Mouse (Mus musculus): ENCODE data around the gene Ankrd33b. TPM values are rescaled to one million over a fixed set of nuclear protein-coding genes. Genes with fewer than 3 reads are reported as not detected.

Gene Ankrd33b
- polyA plus RNA-seq, 1 experiment from 2014 or later, result 1.7 TPM

GRCm38 (mm10) chr15:31280059-31280458 lies 87.5 kb downstream of the Ankrd33b start:
- Histone ChIP-seq H3K36me3 (no peaks in the 10 kb centered on the region), H3K4me1 (replicated peaks) (peaks cover 5% of the 10 kb centered on the region), H3K9me3 (replicated peaks) (no peaks in the 10 kb centered on the region), H3K4me2 (no peak overlapping the region), H3K9ac (no peak overlapping the region), H3K27me3 (replicated peaks) (no peaks in the 10 kb centered on the region), H3K27ac (ENCODE audit: poor library complexity, severe bottlenecking) (no peak overlapping the region), H3K4me3 (no peak overlapping the region)
- WGBS, result 85% methylated on average over 5 of the region's 5 CpGs
- ATAC-seq (ENCODE audit: insufficient number of reproducible peaks, low FRiP score), result no peak

- ATAC-seq (ENCODE audit: insufficient number of reproducible peaks, low FRiP score), result no peak
- no peak overlapping the region for H3K9ac ChIP-seq
- no peak overlapping the region for H3K4me3 ChIP-seq
- H3K36me3 ChIP-seq, result 0 out of 2 replicates have a peak, but pooled peaks cover under 1% of the 10 kb centered on the region
- H3K4me2 ChIP-seq, result no peak overlapping the region
- H3K4me1 ChIP-seq (replicated peaks), result peaks cover 4% of the 10 kb centered on the region
- no peaks in the 10 kb centered on the region for H3K9me3 ChIP-seq (replicated peaks)
- 82% methylated on average over 6 of the region's 6 CpGs for WGBS
- no peak overlapping the region for H3K27ac ChIP-seq (ENCODE audit: poor library complexity, severe bottlenecking)
- H3K27me3 ChIP-seq (replicated peaks), result no peaks in the 10 kb centered on the region
These were observed 87.9 kb downstream of the Ankrd33b start for GRCm38 (mm10) chr15:31279577-31280004.

- Histone ChIP-seq H3K9me3 (replicated peaks) (no peaks in the 10 kb centered on the region), H3K9ac (no peak overlapping the region), H3K4me3 (no peak overlapping the region), H3K27ac (ENCODE audit: poor library complexity, severe bottlenecking) (no peak overlapping the region), H3K36me3 (0 out of 2 replicates have a peak, but pooled peaks cover 5% of the 10 kb centered on the region), H3K4me2 (no peak overlapping the region), H3K27me3 (replicated peaks) (no peaks in the 10 kb centered on the region), H3K4me1 (replicated peaks) (peaks cover 4% of the 10 kb centered on the region)
- ATAC-seq (ENCODE audit: insufficient number of reproducible peaks, low FRiP score), result no peak
- 78% methylated on average over 2 of the region's 2 CpGs for WGBS
These were observed 88.4 kb downstream of the Ankrd33b start for GRCm38 (mm10) chr15:31279120-31279519.

GRCm38 (mm10) chr15:31278090-31278489 lies 89.4 kb downstream of the Ankrd33b start:
- Histone ChIP-seq H3K9me3 (replicated peaks) (no peaks in the 10 kb centered on the region), H3K4me2 (no peak overlapping the region), H3K4me1 (replicated peaks) (peaks cover 13% of the 10 kb centered on the region), H3K9ac (no peak overlapping the region), H3K4me3 (no peak overlapping the region), H3K27me3 (replicated peaks) (no peaks in the 10 kb centered on the region), H3K27ac (ENCODE audit: poor library complexity, severe bottlenecking) (no peak overlapping the region), H3K36me3 (0 out of 2 replicates have a peak, but pooled peaks cover 5% of the 10 kb centered on the region)
- WGBS, result 64% methylated on average over 4 of the region's 4 CpGs
- ATAC-seq (ENCODE audit: insufficient number of reproducible peaks, low FRiP score), result no peak

- no peak overlapping the region for H3K9ac ChIP-seq
- no peak for ATAC-seq (ENCODE audit: insufficient number of reproducible peaks, low FRiP score)
- no peaks in the 10 kb centered on the region for H3K9me3 ChIP-seq (replicated peaks)
- no peak overlapping the region for H3K4me3 ChIP-seq
- H3K27ac ChIP-seq (ENCODE audit: poor library complexity, severe bottlenecking), result no peak overlapping the region
- peaks cover 10% of the 10 kb centered on the region for H3K4me1 ChIP-seq (replicated peaks)
- WGBS, result 25% methylated on average over 10 of the region's 10 CpGs
- H3K36me3 ChIP-seq, result 0 out of 2 replicates have a peak, but pooled peaks cover 5% of the 10 kb centered on the region
- H3K4me2 ChIP-seq, result no peak overlapping the region
- H3K27me3 ChIP-seq (replicated peaks), result no peaks in the 10 kb centered on the region
These were observed 94.0 kb downstream of the Ankrd33b start for GRCm38 (mm10) chr15:31273509-31273908.

- Histone ChIP-seq H3K4me2 (no peak overlapping the region), H3K4me3 (no peak overlapping the region), H3K27me3 (replicated peaks) (no peaks in the 10 kb centered on the region), H3K36me3 (0 out of 2 replicates have a peak, but pooled peaks cover 5% of the 10 kb centered on the region), H3K9me3 (replicated peaks) (no peaks in the 10 kb centered on the region), H3K4me1 (replicated peaks) (peaks cover 10% of the 10 kb centered on the region), H3K27ac (ENCODE audit: poor library complexity, severe bottlenecking) (no peak overlapping the region), H3K9ac (no peak overlapping the region)
- no peak for ATAC-seq (ENCODE audit: insufficient number of reproducible peaks, low FRiP score)
- WGBS, result 78% methylated on average over 7 of the region's 7 CpGs
These were observed 94.8 kb downstream of the Ankrd33b start for GRCm38 (mm10) chr15:31272695-31273094.

- no peaks in the 10 kb centered on the region for H3K27me3 ChIP-seq (replicated peaks)
- ATAC-seq (ENCODE audit: insufficient number of reproducible peaks, low FRiP score), result no peak
- no peak overlapping the region for H3K9ac ChIP-seq
- 69% methylated on average over 4 of the region's 4 CpGs for WGBS
- no peaks in the 10 kb centered on the region for H3K9me3 ChIP-seq (replicated peaks)
- no peak overlapping the region for H3K4me2 ChIP-seq
- H3K36me3 ChIP-seq, result 0 out of 2 replicates have a peak, but pooled peaks cover 4% of the 10 kb centered on the region
- H3K27ac ChIP-seq (ENCODE audit: poor library complexity, severe bottlenecking), result no peak overlapping the region
- no peak overlapping the region for H3K4me3 ChIP-seq
- H3K4me1 ChIP-seq (replicated peaks), result peaks cover 10% of the 10 kb centered on the region
These were observed 98.0 kb downstream of the Ankrd33b start for GRCm38 (mm10) chr15:31269558-31269957.

GRCm38 (mm10) chr15:31268148-31268547 lies 99.4 kb downstream of the Ankrd33b start:
- H3K27me3 ChIP-seq (replicated peaks), result no peaks in the 10 kb centered on the region
- 89% methylated on average over 6 of the region's 6 CpGs for WGBS
- no peak overlapping the region for H3K4me2 ChIP-seq
- H3K9ac ChIP-seq, result no peak overlapping the region
- no peak overlapping the region for H3K27ac ChIP-seq (ENCODE audit: poor library complexity, severe bottlenecking)
- ATAC-seq (ENCODE audit: insufficient number of reproducible peaks, low FRiP score), result no peak
- no peaks in the 10 kb centered on the region for H3K9me3 ChIP-seq (replicated peaks)
- no peaks in the 10 kb centered on the region for H3K36me3 ChIP-seq
- no peak overlapping the region for H3K4me3 ChIP-seq
- peaks cover 2% of the 10 kb centered on the region; the same call in 1 of the 2 replicates for H3K4me1 ChIP-seq (replicated peaks)

GRCm38 (mm10) chr15:31265845-31266244 lies 101.7 kb downstream of the Ankrd33b start:
- no peak overlapping the region for H3K27ac ChIP-seq (ENCODE audit: poor library complexity, severe bottlenecking)
- WGBS, result 85% methylated on average over 12 of the region's 12 CpGs
- no peaks in the 10 kb centered on the region for H3K36me3 ChIP-seq
- H3K4me3 ChIP-seq, result no peak overlapping the region
- H3K9ac ChIP-seq, result no peak overlapping the region
- H3K27me3 ChIP-seq (replicated peaks), result no peaks in the 10 kb centered on the region
- no peaks in the 10 kb centered on the region for H3K9me3 ChIP-seq (replicated peaks)
- no peak for ATAC-seq (ENCODE audit: insufficient number of reproducible peaks, low FRiP score)
- no peaks in the 10 kb centered on the region for H3K4me1 ChIP-seq (replicated peaks)
- no peak overlapping the region for H3K4me2 ChIP-seq

- no peak overlapping the region for H3K9ac ChIP-seq
- H3K27me3 ChIP-seq (replicated peaks), result no peaks in the 10 kb centered on the region
- no peak overlapping the region for H3K4me3 ChIP-seq
- H3K27ac ChIP-seq (ENCODE audit: poor library complexity, severe bottlenecking), result no peak overlapping the region
- 84% methylated on average over 8 of the region's 8 CpGs for WGBS
- H3K4me2 ChIP-seq, result no peak overlapping the region
- H3K9me3 ChIP-seq (replicated peaks), result no peaks in the 10 kb centered on the region
- no peaks in the 10 kb centered on the region for H3K36me3 ChIP-seq
- ATAC-seq (ENCODE audit: insufficient number of reproducible peaks, low FRiP score), result no peak
- H3K4me1 ChIP-seq (replicated peaks), result no peaks in the 10 kb centered on the region
These were observed 102.1 kb downstream of the Ankrd33b start for GRCm38 (mm10) chr15:31265404-31265803.

- H3K36me3 ChIP-seq, result no peaks in the 10 kb centered on the region
- 38% methylated on average over 6 of the region's 6 CpGs for WGBS
- peak; percentile 58; the same call in 1 of the 2 replicates for ATAC-seq (ENCODE audit: insufficient number of reproducible peaks, low FRiP score)
- H3K9ac ChIP-seq, result no peak overlapping the region
- H3K4me1 ChIP-seq (replicated peaks), result no peaks in the 10 kb centered on the region
- H3K9me3 ChIP-seq (replicated peaks), result no peaks in the 10 kb centered on the region
- H3K27ac ChIP-seq (ENCODE audit: poor library complexity, severe bottlenecking), result no peak overlapping the region
- H3K4me3 ChIP-seq, result no peak overlapping the region
- no peak overlapping the region for H3K4me2 ChIP-seq
- no peaks in the 10 kb centered on the region for H3K27me3 ChIP-seq (replicated peaks)
These were observed 102.7 kb downstream of the Ankrd33b start for GRCm38 (mm10) chr15:31264827-31265226.

- peaks cover 13% of the 10 kb centered on the region; the same call in 1 of the 2 replicates for H3K4me1 ChIP-seq (replicated peaks)
- no peak overlapping the region for H3K4me3 ChIP-seq
- H3K27ac ChIP-seq (ENCODE audit: poor library complexity, severe bottlenecking), result no peak overlapping the region
- no peaks in the 10 kb centered on the region for H3K36me3 ChIP-seq
- no peaks in the 10 kb centered on the region for H3K9me3 ChIP-seq (replicated peaks)
- H3K27me3 ChIP-seq (replicated peaks), result no peaks in the 10 kb centered on the region
- H3K4me2 ChIP-seq, result no peak overlapping the region
- WGBS, result 69% methylated on average over 9 of the region's 9 CpGs
- H3K9ac ChIP-seq, result no peak overlapping the region
- ATAC-seq (ENCODE audit: insufficient number of reproducible peaks, low FRiP score), result no peak
These were observed 105.2 kb downstream of the Ankrd33b start for GRCm38 (mm10) chr15:31262361-31262760.

All from heart, embryonic 12.5 days (tissue).